Mouse (Mus musculus): ENCODE data around the gene Dpm2. TPM values are rescaled to one million over a fixed set of nuclear protein-coding genes. Genes with fewer than 3 reads are reported as not detected.

The Dpm2 gene
- polyA plus RNA-seq, 1 experiment from 2014 or later: 81.7 TPM

- Histone ChIP-seq H3K27me3 (ENCODE audit: control insufficient read depth, insufficient read depth, low read length) (peaks cover 37% of the 10 kb centered on the region), H3K4me1 (ENCODE audit: control insufficient read depth, insufficient read depth, low read length) (peaks cover 10% of the 10 kb centered on the region), H3K9me3 (replicated peaks; ENCODE audit: control insufficient read depth, low read length) (no peaks in the 10 kb centered on the region), H3K27ac (ENCODE audit: low read depth, low read length) (no peak within 1 kb of the TSS), H3K4me3 (ENCODE audit: low read depth, low read length) (peak within 1 kb of the TSS; percentile 42), H3K36me3 (ENCODE audit: control insufficient read depth, insufficient read depth, low read length) (peaks cover 3% of the 10 kb centered on the region; the same call in 1 of the 2 replicates), H3K4me2 (peak within 1 kb of the TSS; percentile 82), H3K9ac (ENCODE audit: low read depth, low read length) (peak within 1 kb of the TSS; percentile 53; the same call in 1 of the 2 replicates)
- no peak for ATAC-seq (replicated peaks; ENCODE audit: insufficient number of reproducible peaks, low FRiP score, low TSS enrichment)
- WGBS (ENCODE audit: insufficient replicate concordance): 75% methylated on average over 6 of the region's 6 CpGs
Measured at GRCm38 (mm10) chr2:32574497-32574896, 3.8 kb downstream of the Dpm2 start, which contains the start of gene Pip5kl1. TSS of gene Pip5kl1 (plus strand) at chr2:32574797.

GRCm38 (mm10) chr2:32574901-32575585 is 4.4 kb downstream of the Dpm2 start:
- H3K9ac ChIP-seq (ENCODE audit: low read depth, low read length): peak overlapping the region; percentile 53; the same call in 1 of the 2 replicates
- H3K4me3 ChIP-seq (ENCODE audit: low read depth, low read length): peak overlapping the region; percentile 42
- peaks cover 3% of the 10 kb centered on the region; the same call in 1 of the 2 replicates for H3K36me3 ChIP-seq (ENCODE audit: control insufficient read depth, insufficient read depth, low read length)
- H3K4me2 ChIP-seq: peak overlapping the region; percentile 82
- H3K9me3 ChIP-seq (replicated peaks; ENCODE audit: control insufficient read depth, low read length): no peaks in the 10 kb centered on the region
- no peak for ATAC-seq (replicated peaks; ENCODE audit: insufficient number of reproducible peaks, low FRiP score, low TSS enrichment)
- WGBS (ENCODE audit: insufficient replicate concordance): 2% methylated on average over 26 of the region's 26 CpGs
- peaks cover 10% of the 10 kb centered on the region for H3K4me1 ChIP-seq (ENCODE audit: control insufficient read depth, insufficient read depth, low read length)
- H3K27me3 ChIP-seq (ENCODE audit: control insufficient read depth, insufficient read depth, low read length): peaks cover 42% of the 10 kb centered on the region
- no peak overlapping the region for H3K27ac ChIP-seq (ENCODE audit: low read depth, low read length)

- Histone ChIP-seq H3K4me1 (ENCODE audit: control insufficient read depth, insufficient read depth, low read length) (peaks cover 10% of the 10 kb centered on the region), H3K36me3 (ENCODE audit: control insufficient read depth, insufficient read depth, low read length) (peaks cover 3% of the 10 kb centered on the region; the same call in 1 of the 2 replicates), H3K27ac (ENCODE audit: low read depth, low read length) (no peak within 1 kb of the TSS), H3K27me3 (ENCODE audit: control insufficient read depth, insufficient read depth, low read length) (peaks cover 47% of the 10 kb centered on the region), H3K9me3 (replicated peaks; ENCODE audit: control insufficient read depth, low read length) (no peaks in the 10 kb centered on the region), H3K4me3 (ENCODE audit: low read depth, low read length) (peak within 1 kb of the TSS; percentile 42), H3K4me2 (peak within 1 kb of the TSS; percentile 82), H3K9ac (ENCODE audit: low read depth, low read length) (peak within 1 kb of the TSS; percentile 53; the same call in 1 of the 2 replicates)
- no peak for ATAC-seq (replicated peaks; ENCODE audit: insufficient number of reproducible peaks, low FRiP score, low TSS enrichment)
- WGBS (ENCODE audit: insufficient replicate concordance): 6% methylated on average over 28 of the region's 28 CpGs
Measured at GRCm38 (mm10) chr2:32575586-32576160, 5.0 kb downstream of the Dpm2 start, which contains the start of gene 9430097D07Rik. TSS of gene 9430097D07Rik (minus strand) at chr2:32575684.

GRCm38 (mm10) chr2:32576532-32576931 is 5.9 kb downstream of the Dpm2 start:
- WGBS (ENCODE audit: insufficient replicate concordance): 86% methylated on average over 9 of the region's 9 CpGs
- Histone ChIP-seq H3K27ac (ENCODE audit: low read depth, low read length) (no peak overlapping the region), H3K9ac (ENCODE audit: low read depth, low read length) (no peak overlapping the region), H3K4me1 (ENCODE audit: control insufficient read depth, insufficient read depth, low read length) (peaks cover 7% of the 10 kb centered on the region), H3K9me3 (replicated peaks; ENCODE audit: control insufficient read depth, low read length) (no peaks in the 10 kb centered on the region), H3K4me3 (ENCODE audit: low read depth, low read length) (no peak overlapping the region), H3K27me3 (ENCODE audit: control insufficient read depth, insufficient read depth, low read length) (peaks cover 48% of the 10 kb centered on the region), H3K4me2 (no peak overlapping the region), H3K36me3 (ENCODE audit: control insufficient read depth, insufficient read depth, low read length) (peaks cover 3% of the 10 kb centered on the region; the same call in 1 of the 2 replicates)
- ATAC-seq (replicated peaks; ENCODE audit: insufficient number of reproducible peaks, low FRiP score, low TSS enrichment): no peak

GRCm38 (mm10) chr2:32578146-32579046 is 7.7 kb downstream of the Dpm2 start:
- no peak for ATAC-seq (replicated peaks; ENCODE audit: insufficient number of reproducible peaks, low FRiP score, low TSS enrichment)
- Histone ChIP-seq H3K4me2 (no peak overlapping the region), H3K9me3 (replicated peaks; ENCODE audit: control insufficient read depth, low read length) (no peaks in the 10 kb centered on the region), H3K9ac (ENCODE audit: low read depth, low read length) (no peak overlapping the region), H3K4me1 (ENCODE audit: control insufficient read depth, insufficient read depth, low read length) (0 out of 2 replicates have a peak, but pooled peaks cover 4% of the 10 kb centered on the region), H3K27ac (ENCODE audit: low read depth, low read length) (no peak overlapping the region), H3K4me3 (ENCODE audit: low read depth, low read length) (no peak overlapping the region), H3K27me3 (ENCODE audit: control insufficient read depth, insufficient read depth, low read length) (peaks cover 48% of the 10 kb centered on the region), H3K36me3 (ENCODE audit: control insufficient read depth, insufficient read depth, low read length) (no peaks in the 10 kb centered on the region)
- WGBS (ENCODE audit: insufficient replicate concordance): 40% methylated on average over 24 of the region's 30 CpGs

- H3K27ac ChIP-seq (ENCODE audit: low read depth, low read length): no peak overlapping the region
- H3K36me3 ChIP-seq (ENCODE audit: control insufficient read depth, insufficient read depth, low read length): no peaks in the 10 kb centered on the region
- no peak for ATAC-seq (replicated peaks; ENCODE audit: insufficient number of reproducible peaks, low FRiP score, low TSS enrichment)
- peak overlapping the region; percentile 44 for H3K4me2 ChIP-seq
- peaks cover 3% of the 10 kb centered on the region for H3K4me1 ChIP-seq (ENCODE audit: control insufficient read depth, insufficient read depth, low read length)
- no peaks in the 10 kb centered on the region for H3K9me3 ChIP-seq (replicated peaks; ENCODE audit: control insufficient read depth, low read length)
- H3K4me3 ChIP-seq (ENCODE audit: low read depth, low read length): peak overlapping the region; percentile 13
- H3K9ac ChIP-seq (ENCODE audit: low read depth, low read length): no peak overlapping the region
- H3K27me3 ChIP-seq (ENCODE audit: control insufficient read depth, insufficient read depth, low read length): peaks cover 36% of the 10 kb centered on the region
- 31% methylated on average over 19 of the region's 19 CpGs for WGBS (ENCODE audit: insufficient replicate concordance)
Measured at GRCm38 (mm10) chr2:32581450-32582095, 10.9 kb downstream of the Dpm2 start.

- Histone ChIP-seq H3K36me3 (ENCODE audit: control insufficient read depth, insufficient read depth, low read length) (no peaks in the 10 kb centered on the region), H3K27ac (ENCODE audit: low read depth, low read length) (no peak overlapping the region), H3K27me3 (ENCODE audit: control insufficient read depth, insufficient read depth, low read length) (peaks cover 23% of the 10 kb centered on the region), H3K4me1 (ENCODE audit: control insufficient read depth, insufficient read depth, low read length) (peaks cover 11% of the 10 kb centered on the region), H3K4me2 (peak overlapping the region; percentile 62), H3K9me3 (replicated peaks; ENCODE audit: control insufficient read depth, low read length) (no peaks in the 10 kb centered on the region), H3K9ac (ENCODE audit: low read depth, low read length) (0 out of 2 replicates have a peak overlapping the region, but pooled peaks have one; percentile 2), H3K4me3 (ENCODE audit: low read depth, low read length) (peak overlapping the region; percentile 28)
- ATAC-seq (replicated peaks; ENCODE audit: insufficient number of reproducible peaks, low FRiP score, low TSS enrichment): peak; percentile 62
- WGBS (ENCODE audit: insufficient replicate concordance): 12% methylated on average over 37 of the region's 37 CpGs
Measured at GRCm38 (mm10) chr2:32582830-32583799, 12.5 kb downstream of the Dpm2 start.

Measured in heart, embryonic 11.5 days (tissue).